Comparison of ENCODE assay signal across 23 mouse cellular contexts in genomic region chr13:114493826-114494225, GRCm38 (mm10). TPM values are rescaled to one million over a fixed set of nuclear protein-coding genes. Genes with fewer than 3 reads are reported as not detected.
DNase-seq lines count a peak whose midpoint lies in the region; TF ChIP-seq lines count a peak whose summit lies in the region.
"Had no signal": no experiment of that assay in that cellular context is flagged by ENCODE, and none has a peak within 500 bp of the region (broad histone marks: within the 10 kb centered on the region; RNA-seq: fewer than 3 reads in every experiment).

No protein-coding gene starts in this region.

- no peaks in the 10 kb centered on the region for H3K36me3 ChIP-seq in heart, embryonic 10.5 days
- H3K36me3 ChIP-seq: embryonic facial prominence, embryonic 13.5 days; embryonic facial prominence, embryonic 15.5 days; forebrain, embryonic 15.5 days; G1E had no signal

- no peak for TF ChIP-seq CTCF in embryonic fibroblast, embryonic 13.5 days (IDR thresholded peaks at IDR 0.05; ENCODE audit: borderline replicate concordance, insufficient read depth, low read length)

- no peaks in the 10 kb centered on the region for H3K9me3 ChIP-seq in heart, embryonic 10.5 days
- H3K9me3 ChIP-seq: embryonic facial prominence, embryonic 13.5 days; embryonic facial prominence, embryonic 15.5 days; forebrain, embryonic 13.5 days; forebrain, embryonic 15.5 days; G1E had no signal

- H3K4me1 ChIP-seq in embryonic fibroblast, embryonic 13.5 days (ENCODE audit: control insufficient read depth, insufficient read depth, low read length) = peaks cover 6% of the 10 kb centered on the region
- no peaks in the 10 kb centered on the region for H3K4me1 ChIP-seq in heart, embryonic 10.5 days
- H3K4me1 ChIP-seq: embryonic facial prominence, embryonic 13.5 days; embryonic facial prominence, embryonic 15.5 days; forebrain, embryonic 13.5 days; forebrain, embryonic 15.5 days had no signal

- no peak for TF ChIP-seq POLR2A in embryonic fibroblast, embryonic 13.5 days (IDR thresholded peaks at IDR 0.05; ENCODE audit: low read depth, low read length)

- 58% methylated on average over 3 of the region's 3 CpGs for WGBS in heart, embryonic 10.5 days

- no peaks in the 10 kb centered on the region for H3K27me3 ChIP-seq in heart, embryonic 10.5 days (ENCODE audit: insufficient read depth, poor library complexity, severe bottlenecking)
- H3K27me3 ChIP-seq: CH12.LX; embryonic facial prominence, embryonic 13.5 days; embryonic facial prominence, embryonic 15.5 days; forebrain, embryonic 13.5 days; forebrain, embryonic 15.5 days had no signal

- DNase-seq in retina, embryonic 14.5 days (ENCODE audit: low spot score) = peak; percentile 1
- DNase-seq in retina, postnatal 1 day = no peak
- peak; percentile 36 for DNase-seq in Muller cell, postnatal 12 days (ENCODE audit: inconsistent ontology term)
- no peak for DNase-seq in cerebellum, postnatal 10 days
- no peak for DNase-seq in heart, embryonic 10.5 days (ENCODE audit: low spot score)
- DNase-seq: adrenal gland, adult 8-10 months; adrenal gland, postnatal 14 days; adrenal gland, postnatal 36 days; B cell, adult 2 months; cerebellum, adult 11-12 months; cerebellum, adult 2 months; cerebellum, adult 9-10 months; cerebellum, postnatal 14 days; cerebellum, postnatal 36 days; embryo, embryonic 11 days; forebrain, postnatal 0 days had no signal

- H3K27ac ChIP-seq in embryonic fibroblast, embryonic 13.5 days (ENCODE audit: insufficient read depth, low read length) = peak overlapping the region; percentile 76
- no peak overlapping the region for H3K27ac ChIP-seq in heart, embryonic 10.5 days
- H3K27ac ChIP-seq: embryonic facial prominence, embryonic 13.5 days; embryonic facial prominence, embryonic 15.5 days; forebrain, embryonic 13.5 days; forebrain, embryonic 15.5 days had no signal

- no peak overlapping the region for H3K4me3 ChIP-seq in embryonic fibroblast, embryonic 13.5 days (ENCODE audit: insufficient read depth, low read length)
- no peak overlapping the region for H3K4me3 ChIP-seq in heart, embryonic 10.5 days
- H3K4me3 ChIP-seq: embryonic facial prominence, embryonic 13.5 days; embryonic facial prominence, embryonic 15.5 days; forebrain, embryonic 13.5 days; forebrain, embryonic 15.5 days had no signal

RNA-seq across cellular contexts. Expression of gene Fst, which starts 35.1 kb away (rescaled TPM):
- 40.2 and 100.0 TPM in 2 replicates for polyA plus RNA-seq in embryonic fibroblast, embryonic 13.5 days (2011; ENCODE audit: insufficient read length, low read depth, missing spikeins)
- polyA plus RNA-seq in heart, embryonic 10.5 days (2016; fragmentation: Nextera tagmentation; extraction: Ambion mirVana) = 3.7 and 10.6 TPM in 2 replicates
- polyA plus RNA-seq: G1E had no signal

Comparison
In these comparisons a context has a peak if more than half of its experiments do, and no peak if none do; other contexts are left out.
1. DNase-seq: peak in retina, embryonic 14.5 days (single experiment) and Muller cell, postnatal 12 days (single experiment); none in retina, postnatal 1 day (single experiment), cerebellum, postnatal 10 days (0 of 2) and heart, embryonic 10.5 days (single experiment).